Comparison of ENCODE assay signal across 15 mouse cellular contexts in genomic region chr2:129580656-129581055, GRCm38 (mm10). TPM values are rescaled to one million over a fixed set of nuclear protein-coding genes. Genes with fewer than 3 reads are reported as not detected.
DNase-seq lines count a peak whose midpoint lies in the region; ATAC-seq and TF ChIP-seq lines count a peak whose summit lies in the region.
"Had no signal": no experiment of that assay in that cellular context is flagged by ENCODE, and none has a peak within 500 bp of the region (broad histone marks: within the 10 kb centered on the region; RNA-seq: fewer than 3 reads in every experiment).

No protein-coding gene starts in this region.

- TF ChIP-seq CTCF in gastrocnemius, adult 2 months (IDR thresholded peaks at IDR 0.05), result no peak
- no peak for TF ChIP-seq CTCF in stomach, postnatal 0 days (IDR thresholded peaks at IDR 0.05; ENCODE audit: low read depth)

- H3K9me3 ChIP-seq in stomach, embryonic 15.5 days, result no peaks in the 10 kb centered on the region
- no peaks in the 10 kb centered on the region for H3K9me3 ChIP-seq in stomach, postnatal 0 days (ENCODE audit: control insufficient read depth, low read length)
- H3K9me3 ChIP-seq in midbrain, embryonic 14.5 days (ENCODE audit: control insufficient read depth, low read length), result no peaks in the 10 kb centered on the region
- H3K9me3 ChIP-seq in midbrain, embryonic 10.5 days (replicated peaks), result no peaks in the 10 kb centered on the region
- H3K9me3 ChIP-seq: liver, embryonic 15.5 days had no signal

- intact Hi-C loops in gastrocnemius, adult 2 months (cut with DNase I), result no loop called here

- H3K36me3 ChIP-seq in stomach, embryonic 15.5 days, result no peaks in the 10 kb centered on the region
- H3K36me3 ChIP-seq in stomach, postnatal 0 days (ENCODE audit: control insufficient read depth, insufficient read depth, low read length), result no peaks in the 10 kb centered on the region
- H3K36me3 ChIP-seq in midbrain, embryonic 14.5 days (ENCODE audit: control insufficient read depth, insufficient read depth, low read length), result no peaks in the 10 kb centered on the region
- H3K36me3 ChIP-seq in midbrain, embryonic 10.5 days, result no peaks in the 10 kb centered on the region
- H3K36me3 ChIP-seq: liver, embryonic 15.5 days had no signal

- no peaks in the 10 kb centered on the region for H3K27me3 ChIP-seq in stomach, embryonic 15.5 days (replicated peaks)
- H3K27me3 ChIP-seq in stomach, postnatal 0 days (ENCODE audit: control insufficient read depth, insufficient read depth, low read length), result no peaks in the 10 kb centered on the region
- H3K27me3 ChIP-seq in midbrain, embryonic 14.5 days (ENCODE audit: control insufficient read depth, insufficient read depth, low read length), result no peaks in the 10 kb centered on the region
- H3K27me3 ChIP-seq in midbrain, embryonic 10.5 days (ENCODE audit: low read depth, poor library complexity, severe bottlenecking), result peaks cover 19% of the 10 kb centered on the region; the same call in 1 of the 2 replicates
- H3K27me3 ChIP-seq: liver, embryonic 15.5 days had no signal

- no peak overlapping the region for H3K4me3 ChIP-seq in gastrocnemius, adult 2 months
- H3K4me3 ChIP-seq in stomach, embryonic 15.5 days (replicated peaks), result no peak overlapping the region
- H3K4me3 ChIP-seq in stomach, postnatal 0 days (ENCODE audit: low read depth, low read length), result no peak overlapping the region
- H3K4me3 ChIP-seq in midbrain, embryonic 14.5 days (replicated peaks; ENCODE audit: low read depth, low read length), result no peak overlapping the region
- H3K4me3 ChIP-seq in midbrain, embryonic 10.5 days, result no peak overlapping the region
- H3K4me3 ChIP-seq: liver, embryonic 15.5 days; myocyte had no signal

- no peak overlapping the region for H3K9ac ChIP-seq in stomach, embryonic 15.5 days
- H3K9ac ChIP-seq in stomach, postnatal 0 days (ENCODE audit: low read length), result no peak overlapping the region
- no peak overlapping the region for H3K9ac ChIP-seq in midbrain, embryonic 14.5 days (replicated peaks; ENCODE audit: low read length)
- H3K9ac ChIP-seq: liver, embryonic 15.5 days had no signal

- DNase-seq in gastrocnemius, adult 2 months, result peak; percentile 61
- DNase-seq in gastrocnemius, postnatal 4 days (ENCODE audit: low spot score in 2 of 2), result no peak
- no peak for DNase-seq in stomach, postnatal 0 days (ENCODE audit: low spot score)
- DNase-seq in cerebellum, adult 9-10 months, result peak; percentile 68
- DNase-seq in right cerebral cortex, postnatal 36 days (ENCODE audit: low spot score in 2 of 2), result peak; percentile 69 to 71
- DNase-seq in midbrain, embryonic 14.5 days, result no peak
- DNase-seq in midbrain, embryonic 10.5 days (ENCODE audit: low spot score), result no peak
- DNase-seq: kidney, adult 18-20 months had no signal

- 0 out of 2 replicates have a peak, but pooled peaks cover 2% of the 10 kb centered on the region for H3K4me1 ChIP-seq in stomach, embryonic 15.5 days
- no peaks in the 10 kb centered on the region for H3K4me1 ChIP-seq in stomach, postnatal 0 days (replicated peaks; ENCODE audit: control insufficient read depth, insufficient read depth)
- H3K4me1 ChIP-seq in midbrain, embryonic 14.5 days (ENCODE audit: control insufficient read depth, insufficient read depth, low read length), result peaks cover 5% of the 10 kb centered on the region; the same call in 1 of the 2 replicates
- H3K4me1 ChIP-seq in midbrain, embryonic 10.5 days, result peaks cover 35% of the 10 kb centered on the region
- H3K4me1 ChIP-seq: liver, embryonic 15.5 days had no signal

- H3K4me2 ChIP-seq in stomach, embryonic 15.5 days, result no peak overlapping the region
- no peak overlapping the region for H3K4me2 ChIP-seq in stomach, postnatal 0 days (replicated peaks; ENCODE audit: low read depth)
- H3K4me2 ChIP-seq in midbrain, embryonic 14.5 days (ENCODE audit: low read length), result no peak overlapping the region
- H3K4me2 ChIP-seq: liver, embryonic 15.5 days had no signal

- 0 out of 2 replicates have a peak, but pooled peaks have one; percentile 20 for ATAC-seq in stomach, embryonic 15.5 days (ENCODE audit: insufficient read depth, low FRiP score, low read depth)
- ATAC-seq in stomach, postnatal 0 days (ENCODE audit: low FRiP score, low TSS enrichment), result no peak
- no peak for ATAC-seq in midbrain, embryonic 14.5 days (ENCODE audit: low FRiP score, low TSS enrichment)

- WGBS in stomach, embryonic 15.5 days, result 75% methylated on average over 4 of the region's 4 CpGs
- 58% methylated on average over 4 of the region's 4 CpGs for WGBS in stomach, postnatal 0 days
- WGBS in midbrain, embryonic 14.5 days, result 86% methylated on average over 4 of the region's 4 CpGs
- WGBS in midbrain, embryonic 10.5 days, result 89% methylated on average over 4 of the region's 4 CpGs

- no peak overlapping the region for H3K27ac ChIP-seq in gastrocnemius, adult 2 months
- no peak overlapping the region for H3K27ac ChIP-seq in stomach, embryonic 15.5 days
- H3K27ac ChIP-seq in stomach, postnatal 0 days (replicated peaks), result no peak overlapping the region
- no peak overlapping the region for H3K27ac ChIP-seq in midbrain, embryonic 14.5 days (replicated peaks; ENCODE audit: low read depth, low read length)
- H3K27ac ChIP-seq in midbrain, embryonic 10.5 days (replicated peaks), result no peak overlapping the region
- H3K27ac ChIP-seq: liver, embryonic 15.5 days; macrophage had no signal

- no peak for TF ChIP-seq EP300 in stomach, postnatal 0 days (optimal IDR thresholded peaks at IDR 0.05)

RNA-seq across cellular contexts. Expression of gene Sirpa, which starts 12.0 kb away (rescaled TPM):
- total RNA-seq in gastrocnemius, adult 2 months (2021), result 1 to 10 TPM; 5.0 to 7.4 TPM
- total RNA-seq in gastrocnemius, postnatal 4 days (2021), result 10 to 100 TPM; 43.1 to 46.2 TPM
- polyA plus RNA-seq in stomach, embryonic 15.5 days (2015; fragmentation: Nextera tagmentation; extraction: Ambion mirVana), result 25.0 and 30.8 TPM in 2 replicates
- polyA plus RNA-seq in stomach, postnatal 0 days (2015; fragmentation: Nextera tagmentation; extraction: Ambion mirVana), result 13.2 and 14.7 TPM in 2 replicates
- polyA plus RNA-seq in midbrain, embryonic 14.5 days (2014; fragmentation: Nextera tagmentation; extraction: Ambion mirVana), result 28.3 and 35.7 TPM in 2 replicates
- polyA plus RNA-seq in midbrain, embryonic 10.5 days (2016; fragmentation: Nextera tagmentation; extraction: Ambion mirVana), result 15.7 and 16.0 TPM in 2 replicates

RNA-seq across cellular contexts. Expression of gene F830045P16Rik, which starts 44.3 kb away (rescaled TPM):
- not detected for total RNA-seq in gastrocnemius, adult 2 months (2021)
- total RNA-seq in gastrocnemius, postnatal 4 days (2021), result under 1 TPM in 1 of 2 experiments, not detected in 1; 0.18 TPM
- 0.09 and 0.22 TPM in 2 replicates for polyA plus RNA-seq in stomach, embryonic 15.5 days (2015; fragmentation: Nextera tagmentation; extraction: Ambion mirVana)
- polyA plus RNA-seq in stomach, postnatal 0 days (2015; fragmentation: Nextera tagmentation; extraction: Ambion mirVana), result 0.05 TPM in 1 of 2 replicates, not detected in the other
- not detected in 2 replicates for polyA plus RNA-seq in midbrain, embryonic 14.5 days (2014; fragmentation: Nextera tagmentation; extraction: Ambion mirVana)
- polyA plus RNA-seq in midbrain, embryonic 10.5 days (2016; fragmentation: Nextera tagmentation; extraction: Ambion mirVana), result not detected in 2 replicates
- total RNA-seq: CH12.LX; heart, postnatal 25 days had no signal
- polyA plus RNA-seq: gonadal fat pad, adult 2 months; liver, embryonic 15.5 days; myocyte had no signal

Comparison
In these comparisons a context has a peak if more than half of its experiments do, and no peak if none do; other contexts are left out.
1. DNase-seq: peak in gastrocnemius, adult 2 months (single experiment), cerebellum, adult 9-10 months (single experiment) and right cerebral cortex, postnatal 36 days (2 of 2); none in gastrocnemius, postnatal 4 days (0 of 2), stomach, postnatal 0 days (single experiment), midbrain, embryonic 14.5 days (single experiment) and midbrain, embryonic 10.5 days (single experiment).